Mouse (Mus musculus) neural tube, embryonic 11.5 days (tissue): ENCODE results near the gene Zbed3. TPM values are rescaled to one million over a fixed set of nuclear protein-coding genes. Genes with fewer than 3 reads are reported as not detected.

Source experiments
- ATAC-seq: fragments of 200-750 bp; cut with Nextera tagmentation; 2 replicates; pipeline ENCODE4 v1.8.0; 2017; ENCODE audit warnings: moderate number of reproducible peaks, mild to moderate bottlenecking, moderate TSS enrichment, moderate library complexity; ENCODE audit not compliant: insufficient read depth, low FRiP score, low TSS enrichment
- DNase-seq: peaks from one replicate; pipeline ENCODE4 v3.0.0-alpha.2; 2015; ENCODE audit warnings: low spot score
- H3K27ac ChIP-seq: fragments of 300-500 bp; sonication (generic); 2 replicates; pipeline ENCODE4 v1.5.1; 2014; ENCODE audit warnings: low read depth, mild to moderate bottlenecking, low read length
- H3K27me3 ChIP-seq: fragments of 300-500 bp; sonication (generic); 2 replicates; pipeline ENCODE4 v1.6.1; 2014; ENCODE audit warnings: mild to moderate bottlenecking, low read length, mixed read lengths; ENCODE audit not compliant: control insufficient read depth, insufficient read depth
- H3K36me3 ChIP-seq: fragments of 300-500 bp; sonication (generic); 2 replicates; pipeline ENCODE4 v1.6.1; 2014; ENCODE audit warnings: mild to moderate bottlenecking, low read length, moderate library complexity, mixed read lengths; ENCODE audit not compliant: control insufficient read depth, insufficient read depth
- H3K4me1 ChIP-seq: fragments of 300-500 bp; sonication (generic); 2 replicates; pipeline ENCODE4 v1.6.1; 2014; ENCODE audit warnings: low read length, mixed read lengths; ENCODE audit not compliant: control insufficient read depth, insufficient read depth
- H3K4me2 ChIP-seq: fragments of 300-500 bp; sonication (generic); 2 replicates; pipeline ENCODE4 v1.6.1; 2014; ENCODE audit warnings: low read depth, mild to moderate bottlenecking, moderate library complexity
- H3K4me3 ChIP-seq: fragments of 300-500 bp; sonication (generic); 2 replicates; pipeline ENCODE4 v1.5.1; 2014; ENCODE audit warnings: low read depth, low read length
- H3K9ac ChIP-seq: fragments of 300-500 bp; sonication (generic); 2 replicates; pipeline ENCODE4 v1.6.1; 2014; ENCODE audit warnings: mild to moderate bottlenecking, low read length
- H3K9me3 ChIP-seq: fragments of 300-500 bp; sonication (generic); 2 replicates; pipeline ENCODE4 v1.6.1; 2016; ENCODE audit warnings: low read length; ENCODE audit not compliant: control insufficient read depth
- WGBS: fragments of 180-500 bp; shearing (Covaris S2); extraction: QIAGEN DNeasy Blood & Tissue Kit; methylation state at CpG from one replicate; pipeline ENCODE4 v1.1.7; 2014; 5-methylcytosine and 5-hydroxymethylcytosine counted together
- polyA plus RNA-seq: library from polyadenylated mRNA; unstranded; fragments of >200 nt; fragmentation: Nextera tagmentation; extraction: Ambion mirVana; gene quantifications from 2 replicates; pipeline ENCODE4 v1.2.1, GENCODE M21; 2014

Gene Zbed3
- polyA plus RNA-seq, 1 experiment from 2014 or later, result 57.2 TPM

GRCm38 (mm10) chr13:95378696-95379095 lies 55.3 kb downstream of the Zbed3 start:
- no peaks in the 10 kb centered on the region for H3K27me3 ChIP-seq
- H3K9me3 ChIP-seq, result no peaks in the 10 kb centered on the region
- peaks cover 6% of the 10 kb centered on the region for H3K4me1 ChIP-seq
- H3K9ac ChIP-seq, result no peak overlapping the region
- ATAC-seq (no peak), DNase-seq (no peak)
- 85% methylated on average over 3 of the region's 3 CpGs for WGBS
- no peak overlapping the region for H3K4me3 ChIP-seq
- no peak overlapping the region for H3K4me2 ChIP-seq
- no peak overlapping the region for H3K27ac ChIP-seq
- H3K36me3 ChIP-seq, result no peaks in the 10 kb centered on the region

- Histone ChIP-seq H3K9ac (no peak overlapping the region), H3K4me2 (no peak overlapping the region), H3K9me3 (no peaks in the 10 kb centered on the region), H3K27ac (no peak overlapping the region), H3K4me3 (no peak overlapping the region), H3K27me3 (no peaks in the 10 kb centered on the region), H3K36me3 (no peaks in the 10 kb centered on the region), H3K4me1 (no peaks in the 10 kb centered on the region)
- no peak for DNase-seq
- no peak for ATAC-seq
- WGBS, result 86% methylated on average over 5 of the region's 5 CpGs
Measured at GRCm38 (mm10) chr13:95382418-95382817, 59.0 kb downstream of the Zbed3 start.

Other genes with a start within 250 kb of the Zbed3 start
- 3.6 and 4.1 TPM in 2 replicates for gene Pde8b, start 73.3 kb upstream of the Zbed3 start, polyA plus RNA-seq
- gene Aggf1, start 51.7 kb downstream of the Zbed3 start, polyA plus RNA-seq, result 46.3 and 52.9 TPM in 2 replicates
- gene Crhbp, start 121.3 kb downstream of the Zbed3 start, polyA plus RNA-seq, result 0.82 and 1.2 TPM in 2 replicates
- gene S100z, start 155.1 kb downstream of the Zbed3 start, polyA plus RNA-seq, result not detected in 2 replicates
- gene F2rl1, start 201.6 kb downstream of the Zbed3 start, polyA plus RNA-seq, result not detected in 2 replicates